Mouse (Mus musculus) erythroid progenitor cell, adult 5-6 weeks (primary cell): Measurements from ENCODE around the gene Vegfa. TPM values are rescaled to one million over a fixed set of nuclear protein-coding genes. Genes with fewer than 3 reads are reported as not detected.
"Not testable (repeated sequence)": the region's sequence is repeated elsewhere in the genome, so short reads cannot be mapped to it uniquely, and the experiment has no call there.

Experiments
- ATAC-seq: replicated peaks from 2 replicates; pipeline ENCODE4 v1.8.0; 2016; ENCODE audit warnings: moderate number of reproducible peaks, mild to moderate bottlenecking, moderate TSS enrichment, inconsistent platforms; ENCODE audit not compliant: poor library complexity, low FRiP score, severe bottlenecking
- total RNA-seq, 2 experiments: library from RNA; stranded (forward) in 1 of 2; stranded (reverse) in 1 of 2; fragments of 150-400 nt in 1 of 2; fragments of 186-747, 209-891 nt in 1 of 2; gene quantifications; 2 replicates each; pipeline versions ENCODE4 v1.2.3 to v1.2.4; 2015 to 2017; ENCODE audit warnings: low replicate concordance in 2 of 2

Vegfa gene
- total RNA-seq, 2 experiments from 2014 or later, result 0.42 to 6.4 TPM

DNA sequence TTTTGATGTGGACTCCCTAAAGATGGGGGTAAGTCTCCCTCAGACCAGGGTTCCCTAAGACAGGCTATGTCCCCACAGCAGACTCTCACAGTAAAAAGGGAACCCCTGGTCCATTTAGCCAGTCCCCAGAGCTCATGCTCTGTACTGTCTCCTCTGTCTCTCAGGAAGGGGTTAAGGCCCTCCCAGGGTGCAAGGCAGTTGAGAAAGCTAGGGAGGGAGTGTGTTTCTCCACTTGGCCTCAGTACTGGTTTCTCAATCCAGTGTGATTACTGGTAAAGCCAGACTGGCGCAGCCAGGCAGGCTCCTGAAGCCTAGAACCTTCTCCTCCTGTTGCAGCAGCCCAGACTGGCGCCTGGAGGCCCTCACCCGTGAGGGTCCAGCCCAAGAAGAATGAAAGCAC lies 26.7 kb downstream of the Vegfa start:
- ATAC-seq, result no peak

DNA sequence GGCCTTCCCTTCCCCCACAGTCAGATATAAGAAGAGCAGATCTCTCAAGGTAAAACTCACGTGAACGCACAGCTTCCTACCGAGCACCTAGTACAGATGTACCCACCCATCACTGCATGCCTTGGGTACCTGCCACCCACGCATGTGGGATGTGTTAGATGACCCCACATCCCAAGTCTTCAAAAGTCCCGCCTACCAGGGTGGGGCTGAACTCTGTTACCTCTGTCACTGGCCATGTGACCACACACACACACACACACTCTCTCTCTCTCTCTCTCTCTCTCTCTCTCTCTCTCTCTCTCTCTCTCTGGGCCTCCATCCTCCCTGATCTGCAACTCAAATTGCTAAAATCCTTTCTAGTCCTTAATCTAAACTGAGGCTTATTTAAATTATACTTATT lies 27.7 kb downstream of the Vegfa start:
- ATAC-seq, result no peak

DNA sequence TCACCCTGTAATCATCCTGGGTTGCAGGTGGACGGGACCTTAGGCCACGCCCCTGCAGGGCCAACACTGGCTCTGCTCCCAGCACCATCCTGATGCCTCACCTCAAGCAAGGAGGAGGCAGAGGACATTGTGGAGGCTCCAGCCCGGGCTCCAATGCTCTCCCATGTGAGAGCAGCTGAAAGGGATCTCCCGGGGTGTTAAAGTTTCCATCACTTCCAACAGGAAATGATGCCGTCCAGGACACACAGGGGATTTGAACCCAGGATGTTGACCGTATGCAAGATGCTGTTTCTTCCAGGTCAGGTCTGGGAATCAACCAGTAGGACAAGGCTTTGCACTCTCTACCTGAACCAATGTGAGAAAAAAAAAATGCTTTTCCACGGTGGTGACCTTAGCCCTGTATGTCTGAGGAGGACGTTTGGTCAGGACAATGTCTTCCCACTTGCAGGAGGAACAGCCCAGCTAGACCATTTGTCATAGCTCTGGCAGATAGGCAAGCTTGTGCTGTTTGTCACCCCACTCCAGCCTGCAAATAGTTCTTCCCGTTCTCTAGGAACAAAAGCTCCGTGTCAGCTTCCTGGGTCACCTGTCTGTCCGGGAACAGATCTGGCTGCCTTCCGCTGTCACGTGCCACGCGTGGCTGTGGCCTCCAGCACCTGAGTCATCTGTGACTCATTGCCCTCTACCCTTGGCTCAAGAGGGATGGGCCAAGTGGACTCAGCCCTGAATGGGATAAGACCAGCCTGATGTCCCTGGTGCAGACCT lies 28.3 kb downstream of the Vegfa start:
- no peak for ATAC-seq

DNA sequence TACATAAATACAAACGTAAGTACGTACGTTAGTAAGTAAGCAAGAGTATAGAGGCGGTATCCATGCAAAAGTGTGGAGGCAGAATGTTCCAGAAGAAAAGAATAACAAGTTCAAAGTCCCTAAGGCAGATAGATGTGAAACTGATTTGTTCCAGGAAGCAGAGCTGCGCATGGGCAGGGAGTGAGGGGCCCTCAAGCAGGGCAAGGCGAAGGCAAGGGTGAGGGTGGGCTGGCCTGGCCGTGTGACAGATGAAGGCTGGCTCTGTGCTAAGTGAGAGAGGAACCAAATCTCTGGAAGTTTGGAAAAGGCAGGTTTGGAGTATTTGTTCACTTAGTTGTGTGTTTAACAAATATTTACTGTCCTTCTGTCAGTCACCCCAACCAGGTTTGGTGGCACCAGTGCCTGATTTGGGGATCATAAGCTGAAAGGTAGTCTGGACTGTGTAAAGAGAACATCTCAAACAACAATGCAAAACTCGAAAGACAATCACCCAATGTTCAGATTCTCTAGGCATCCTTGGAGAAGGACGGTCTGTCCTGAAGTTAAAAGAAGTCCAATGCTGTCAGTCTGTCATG lies 32.7 kb downstream of the Vegfa start:
- ATAC-seq, result no peak

DNA sequence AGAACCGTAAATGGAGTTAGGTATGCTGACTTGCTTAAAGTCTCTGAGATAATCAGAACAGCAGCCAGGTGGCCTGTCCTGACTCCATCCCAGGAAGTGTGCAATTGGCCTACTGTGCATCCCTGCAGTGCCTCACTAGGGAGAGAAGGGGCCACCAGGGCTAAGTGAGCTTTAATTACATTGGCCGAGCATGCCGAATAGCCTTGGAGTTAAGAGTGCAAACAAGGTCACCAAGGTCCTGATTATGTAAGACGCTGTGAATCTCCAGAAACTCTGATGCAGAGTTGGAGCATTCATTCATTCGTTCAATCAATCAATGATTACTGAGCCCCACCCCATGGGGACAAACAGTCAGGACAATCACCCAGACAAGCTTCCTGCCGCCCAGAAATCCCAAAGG lies 33.8 kb downstream of the Vegfa start:
- ATAC-seq, result no peak

DNA sequence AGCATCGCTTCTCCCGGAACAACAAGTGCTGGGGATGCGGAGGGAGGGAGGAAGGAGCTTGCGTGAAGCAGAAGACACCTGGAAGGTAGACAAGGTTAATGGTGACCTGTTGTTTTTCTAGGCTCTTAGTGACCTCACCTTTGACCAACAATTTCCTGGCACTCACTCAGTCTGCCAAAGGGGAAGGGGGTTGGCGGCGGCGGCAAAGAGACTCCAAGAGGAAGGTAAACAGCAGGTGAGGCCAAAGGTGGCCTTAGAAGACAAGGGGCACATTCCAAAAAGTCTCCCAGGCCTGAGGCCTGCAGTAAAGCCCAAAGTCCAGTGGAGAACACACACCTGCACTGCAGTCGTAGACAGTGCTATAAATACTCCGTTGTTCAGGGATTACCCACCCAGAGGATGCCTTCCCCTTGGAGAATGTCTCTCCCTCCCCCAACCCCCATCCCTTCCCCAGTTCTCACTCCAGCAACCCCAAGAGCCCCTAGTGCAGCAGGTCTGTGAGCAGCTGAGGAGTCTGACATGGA lies 35.2 kb downstream of the Vegfa start:
- no peak for ATAC-seq

DNA sequence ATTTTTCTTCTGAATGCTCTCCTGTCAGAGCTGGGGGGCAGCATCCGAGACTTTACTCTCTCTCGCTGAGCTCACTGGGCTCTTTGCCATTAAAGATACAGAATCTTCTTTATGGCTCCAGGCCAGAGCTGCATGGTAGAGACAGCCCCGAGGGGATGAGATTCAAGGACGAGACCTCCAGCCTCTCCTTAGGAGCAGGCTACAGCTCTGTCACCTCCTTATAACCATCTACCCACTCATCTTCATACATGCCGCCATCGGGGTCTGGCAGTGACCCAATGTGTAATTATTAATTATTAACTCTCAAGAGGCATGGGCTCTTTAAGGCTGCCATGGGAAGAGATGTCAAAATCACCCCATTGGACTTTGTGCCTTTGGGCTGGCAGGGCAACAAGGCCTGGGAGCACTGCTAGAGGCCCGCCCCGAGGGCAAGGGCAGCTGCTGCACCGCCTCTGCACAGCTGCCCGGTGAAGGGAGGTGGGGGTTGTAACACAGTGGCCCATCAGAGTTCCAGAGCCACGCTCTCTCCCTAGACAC lies 37.8 kb downstream of the Vegfa start:
- ATAC-seq, result no peak

DNA sequence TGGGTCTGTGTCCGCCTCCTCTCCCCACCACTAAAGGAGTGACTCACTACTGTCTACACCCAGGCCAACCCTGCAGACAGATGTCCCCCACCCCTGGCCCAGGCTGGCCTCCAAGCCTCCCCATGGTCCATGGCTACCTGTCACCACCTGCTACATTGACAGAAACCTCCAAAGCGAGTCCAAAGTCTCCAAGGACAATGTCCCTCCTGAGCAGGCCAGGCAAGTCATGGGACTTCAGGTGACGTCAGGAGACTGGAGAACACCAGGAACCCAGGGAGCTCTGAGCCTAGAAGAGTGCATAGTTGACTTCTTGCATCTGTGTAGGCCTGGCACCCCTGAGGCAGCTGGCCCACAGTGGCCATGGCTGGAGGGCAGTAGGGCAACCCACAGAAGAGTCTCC lies 45.3 kb downstream of the Vegfa start:
- ATAC-seq, result no peak

DNA sequence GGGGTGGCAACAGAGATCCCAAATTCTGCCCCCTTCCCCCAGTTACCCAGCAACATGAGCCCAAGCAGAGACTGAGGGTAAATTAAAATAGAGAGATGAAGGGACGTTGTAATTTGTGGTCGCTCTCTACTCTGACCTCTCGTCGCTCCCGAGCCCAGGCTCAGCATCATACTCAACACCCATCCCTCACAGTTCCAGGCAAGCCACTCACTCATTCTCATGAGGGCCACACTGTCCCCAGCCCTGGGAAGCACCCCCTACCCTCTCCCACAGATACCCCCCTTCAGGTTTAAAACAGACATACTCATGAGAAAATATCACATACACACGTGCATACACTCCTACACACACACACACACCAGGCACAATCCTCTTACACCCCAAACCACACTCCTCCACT lies 45.8 kb downstream of the Vegfa start:
- no peak for ATAC-seq

DNA sequence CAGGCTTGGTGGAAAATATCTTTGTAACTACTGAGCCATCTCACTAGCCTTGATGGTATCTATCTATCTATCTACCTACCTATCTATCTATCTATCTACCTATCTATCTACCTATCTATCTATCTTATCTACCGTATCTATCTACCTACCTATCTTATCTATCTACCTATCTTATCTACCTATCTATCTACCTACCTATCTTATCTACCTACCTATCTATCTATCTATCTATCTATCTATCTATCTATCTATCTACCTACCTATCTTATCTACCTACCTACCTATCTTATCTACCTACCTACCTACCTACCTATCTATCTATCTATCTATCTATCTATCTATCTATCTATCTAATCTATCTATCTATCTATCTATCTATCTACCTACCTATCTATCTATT lies 49.0 kb downstream of the Vegfa start:
- not testable (repeated sequence) for ATAC-seq

DNA sequence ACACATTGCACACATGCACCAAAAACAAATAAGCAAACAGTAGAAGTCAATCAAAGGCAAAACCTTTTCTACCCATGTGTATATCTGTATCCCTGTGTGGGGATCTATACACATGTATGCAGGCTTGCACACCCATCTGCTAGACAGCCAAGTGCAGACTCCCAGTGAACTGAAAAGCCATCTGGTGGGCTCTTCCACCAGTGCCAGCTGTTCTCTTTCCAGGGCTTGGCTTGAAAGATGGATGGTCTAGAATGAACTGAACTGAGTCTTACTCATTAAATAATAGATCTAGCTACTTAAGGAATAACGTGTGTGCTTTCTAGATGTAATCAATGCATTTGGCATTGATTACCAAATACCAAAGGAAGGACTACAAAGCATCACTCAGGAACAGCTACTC lies 50.3 kb downstream of the Vegfa start:
- no peak for ATAC-seq

DNA sequence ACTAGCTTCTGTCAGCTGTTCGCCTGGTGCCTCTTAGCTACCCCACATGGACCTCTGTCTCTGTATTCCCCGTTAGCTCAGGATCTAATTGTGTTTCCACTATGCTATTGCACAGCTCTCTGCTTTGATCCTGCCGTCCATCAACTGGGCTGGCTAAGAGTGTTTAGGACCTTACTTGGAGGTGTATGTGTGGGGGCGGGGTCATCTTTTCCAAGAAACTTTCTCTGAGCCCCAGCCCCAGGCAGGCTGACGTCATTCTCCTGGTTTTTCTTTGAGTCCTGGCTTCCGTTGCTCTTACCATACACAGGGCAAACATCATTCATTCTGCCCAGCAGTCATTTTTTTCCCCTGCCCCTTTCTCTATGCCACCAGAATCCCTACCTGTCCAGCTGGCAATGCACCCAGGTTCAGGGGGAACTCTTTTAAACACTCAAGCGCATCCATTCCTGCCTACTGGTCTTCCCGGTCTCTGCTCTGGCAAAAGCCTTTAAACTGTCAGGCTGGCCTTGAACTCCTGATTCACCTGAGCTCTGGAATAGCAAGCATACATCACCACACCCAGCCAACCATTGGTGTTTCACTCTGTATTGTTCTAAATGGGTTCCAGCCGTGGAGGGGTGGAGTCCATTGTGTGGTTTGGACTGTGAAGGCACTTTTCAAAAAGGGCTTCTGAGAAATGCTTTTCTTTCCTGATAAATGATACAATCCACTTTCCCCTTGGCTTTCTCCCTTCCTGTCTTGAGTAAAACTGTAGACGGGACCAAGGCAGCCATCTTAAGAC lies 53.0 kb downstream of the Vegfa start:
- ATAC-seq, result no peak

DNA sequence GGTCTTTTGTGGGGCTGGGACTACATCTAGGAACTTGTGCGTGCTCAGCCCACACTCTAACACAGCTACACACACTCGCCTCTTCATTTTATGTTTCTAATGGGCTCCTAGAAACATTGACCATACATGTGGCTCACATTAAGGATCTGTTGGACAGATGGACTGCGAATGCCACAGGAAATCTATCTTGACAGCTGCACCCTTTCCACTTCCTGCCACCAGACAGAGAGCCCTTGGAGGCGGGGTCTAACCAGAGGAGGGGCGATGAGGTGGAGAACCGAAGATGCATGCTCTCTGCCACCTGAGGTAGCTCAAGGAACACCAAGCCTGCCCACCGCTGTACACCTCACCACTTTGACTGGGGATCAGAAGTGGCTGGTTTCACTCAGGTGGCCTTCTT lies 57.7 kb downstream of the Vegfa start:
- ATAC-seq, result no peak

DNA sequence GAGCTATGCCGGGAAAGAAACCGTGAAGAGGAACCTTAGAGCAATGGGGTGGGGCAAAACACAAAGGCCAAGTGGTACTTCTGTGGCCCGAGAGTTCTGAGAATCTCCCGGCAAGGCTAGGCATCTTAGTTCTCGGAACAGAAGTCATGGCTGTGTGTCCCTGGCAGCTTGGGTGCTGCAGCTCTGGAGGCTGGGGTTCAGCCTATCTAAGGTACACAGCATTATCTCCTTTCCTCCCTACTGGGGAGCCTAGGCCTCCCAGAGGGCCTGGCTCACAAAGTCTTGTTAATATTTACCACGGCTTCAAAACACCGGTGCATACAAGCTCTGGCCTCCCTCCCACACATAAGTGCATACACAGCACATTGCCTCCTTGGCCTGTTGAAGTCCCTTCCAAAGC lies 59.0 kb downstream of the Vegfa start:
- ATAC-seq, result no peak

DNA sequence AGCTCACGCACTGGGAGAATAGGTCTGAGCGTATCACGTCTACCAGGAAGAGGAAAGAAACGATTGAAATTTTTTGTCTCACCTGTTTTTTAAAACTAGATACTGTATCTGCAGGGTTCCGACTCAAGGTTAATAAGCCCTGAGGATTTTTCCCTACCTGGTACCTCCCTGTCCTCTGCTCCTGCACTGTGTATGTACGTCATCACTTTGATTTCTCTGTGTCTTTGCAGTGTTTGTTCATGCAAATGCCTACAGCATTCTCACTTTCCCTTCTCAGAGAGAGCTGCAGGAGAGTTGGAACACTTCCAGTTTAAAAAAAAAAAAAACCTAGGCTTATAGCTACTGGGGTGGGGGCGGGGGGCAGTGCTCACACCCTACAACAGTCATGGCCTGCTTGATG lies 59.8 kb downstream of the Vegfa start:
- ATAC-seq, result no peak

DNA sequence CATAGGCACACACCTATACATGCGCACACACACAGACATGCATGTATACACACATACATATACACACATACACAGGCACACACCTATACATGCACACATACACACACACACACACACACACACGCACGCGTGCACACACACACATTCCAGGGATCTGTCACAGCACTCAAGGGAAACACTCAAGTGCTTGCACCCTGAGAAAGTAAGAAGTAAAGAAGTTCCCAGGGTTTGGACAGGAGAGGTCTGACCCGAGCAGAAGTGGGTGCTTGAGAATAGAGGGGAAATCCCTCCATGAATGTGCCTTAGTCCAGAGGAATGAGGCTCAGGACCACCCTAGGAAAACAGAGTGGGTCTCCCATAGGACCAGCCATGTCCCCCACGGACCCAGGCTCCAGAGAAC lies 60.4 kb downstream of the Vegfa start:
- no peak for ATAC-seq

DNA sequence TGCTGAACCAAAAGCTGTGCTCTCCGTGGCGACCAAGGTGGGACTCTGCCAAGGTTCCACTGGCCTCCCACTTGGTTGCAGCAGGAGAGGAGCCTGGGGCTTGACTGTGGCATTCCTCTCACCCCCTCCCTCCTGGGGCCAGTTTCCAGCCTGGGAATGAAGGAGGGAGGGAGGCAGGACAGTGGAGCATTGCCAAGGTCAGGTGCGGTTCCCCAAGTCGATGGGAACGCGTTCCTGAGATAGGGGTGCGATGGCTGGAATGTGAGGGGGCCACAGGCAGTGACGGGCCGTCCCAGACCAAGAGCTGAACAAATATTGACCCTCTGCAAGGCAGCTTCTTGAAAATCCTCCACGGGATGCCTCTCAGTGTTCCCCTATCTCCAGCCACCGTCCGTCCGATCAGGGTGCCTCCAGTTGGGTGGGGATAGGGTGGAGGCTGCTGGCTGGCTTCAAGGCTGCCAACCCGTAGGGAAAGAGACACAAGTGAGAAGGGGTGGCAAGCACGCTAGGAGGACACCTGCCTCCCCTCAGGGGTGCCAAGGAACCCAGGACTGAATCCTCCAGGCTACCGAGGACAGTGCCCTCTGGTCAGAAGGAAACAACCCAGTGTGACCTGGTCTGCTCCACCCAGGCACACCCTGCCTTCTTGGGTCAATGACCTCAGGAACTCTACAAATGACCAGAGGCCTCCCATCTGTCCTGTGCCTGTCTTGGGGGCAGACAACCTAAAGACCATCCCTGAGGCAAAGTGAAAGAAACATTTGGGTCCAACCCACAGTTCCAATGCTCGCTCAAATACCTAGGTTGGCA lies 61.2 kb downstream of the Vegfa start:
- ATAC-seq, result no peak

DNA sequence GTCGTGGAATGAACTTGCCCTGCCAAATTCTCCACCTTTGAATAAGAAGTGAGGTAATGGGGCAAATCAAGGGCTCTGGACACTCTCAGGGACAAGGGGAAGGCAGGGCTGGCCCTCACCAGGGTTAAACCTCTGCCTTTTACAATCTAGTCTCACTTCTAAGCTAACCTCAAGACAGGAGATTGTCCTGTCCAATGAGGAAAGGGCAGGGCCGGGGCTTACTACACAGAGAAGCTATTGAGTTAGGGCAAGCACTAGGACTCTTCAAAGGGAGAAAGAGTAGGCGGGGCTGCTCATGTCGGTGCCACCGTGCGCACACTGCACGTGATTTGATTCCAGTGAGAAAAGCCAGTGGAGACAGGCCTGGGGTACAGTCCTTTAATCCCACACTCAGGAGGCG lies 62.6 kb downstream of the Vegfa start:
- ATAC-seq, result no peak

DNA sequence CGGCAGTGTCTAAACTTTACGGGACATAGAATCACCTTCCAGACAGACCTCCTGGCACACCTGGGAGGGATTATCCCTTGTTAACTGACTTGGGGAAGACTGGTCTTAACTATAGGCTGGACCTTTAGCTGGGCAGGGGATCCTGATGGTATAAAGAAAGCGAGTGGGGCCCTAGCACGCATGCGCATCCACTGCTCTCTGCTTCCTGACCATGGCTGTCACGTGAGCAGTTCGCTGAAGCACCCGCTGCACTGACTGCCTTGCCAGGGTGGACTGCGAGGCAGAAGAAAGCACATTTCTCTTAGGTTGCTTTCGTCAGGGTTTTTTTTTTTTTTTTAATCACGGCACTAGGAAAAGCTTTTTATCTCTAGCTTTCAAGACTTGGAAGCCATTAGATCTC lies 63.8 kb downstream of the Vegfa start:
- ATAC-seq, result no peak
